Mouse (Mus musculus) lung, embryonic 15.5 days (tissue): ENCODE data around the gene Ebf1. TPM values are rescaled to one million over a fixed set of nuclear protein-coding genes. Genes with fewer than 3 reads are reported as not detected.

Experiments used
- ATAC-seq: fragments of 200-750 bp; cut with Nextera tagmentation; 2 replicates; pipeline ENCODE4 v1.8.0; 2017; ENCODE audit warnings: moderate number of reproducible peaks, borderline replicate concordance; ENCODE audit not compliant: low FRiP score, low TSS enrichment; ENCODE audit errors: extremely low read depth
- H3K27ac ChIP-seq: fragments of 300-500 bp; sonication (generic); 2 replicates; pipeline ENCODE4 v1.5.1; 2015; ENCODE audit warnings: moderate library complexity, mild to moderate bottlenecking, inconsistent platforms
- H3K27me3 ChIP-seq: fragments of 300-500 bp; sonication (generic); 2 replicates; pipeline ENCODE4 v1.6.1; 2015; ENCODE audit warnings: inconsistent platforms
- H3K36me3 ChIP-seq: fragments of 300-500 bp; sonication (generic); 2 replicates; pipeline ENCODE4 v1.6.1; 2015; ENCODE audit warnings: inconsistent platforms
- H3K4me1 ChIP-seq: fragments of 300-500 bp; sonication (generic); 2 replicates; pipeline ENCODE4 v1.6.1; 2015; ENCODE audit warnings: inconsistent platforms
- H3K4me2 ChIP-seq: fragments of 300-500 bp; sonication (generic); 2 replicates; pipeline ENCODE4 v1.6.1; 2015; ENCODE audit warnings: inconsistent platforms, mild to moderate bottlenecking, moderate library complexity
- H3K4me3 ChIP-seq: fragments of 300-500 bp; sonication (generic); 2 replicates; pipeline ENCODE4 v1.5.1; 2015; ENCODE audit warnings: mild to moderate bottlenecking, inconsistent platforms
- H3K9ac ChIP-seq: fragments of 300-500 bp; sonication (generic); 2 replicates; pipeline ENCODE4 v1.6.1; 2015; ENCODE audit warnings: inconsistent platforms
- H3K9me3 ChIP-seq: fragments of 300-500 bp; sonication (generic); 2 replicates; pipeline ENCODE4 v1.6.1; 2016; ENCODE audit warnings: inconsistent platforms
- WGBS: fragments of 180-500 bp; shearing (Covaris S2); methylation state at CpG from one replicate; pipeline ENCODE4 v1.1.7; 2015; 5-methylcytosine and 5-hydroxymethylcytosine counted together
- polyA plus RNA-seq: library from polyadenylated mRNA; unstranded; fragments of >200 nt; fragmentation: Nextera tagmentation; extraction: Ambion mirVana; gene quantifications from 2 replicates; pipeline ENCODE4 v1.2.1, GENCODE M21; 2015

Gene Ebf1
- polyA plus RNA-seq, 1 experiment from 2014 or later = 12.4 TPM

GRCm38 (mm10) chr11:44608646-44609045 lies 8.5 kb upstream of the Ebf1 start:
- H3K4me2 ChIP-seq = no peak overlapping the region
- no peaks in the 10 kb centered on the region for H3K36me3 ChIP-seq
- H3K9ac ChIP-seq = no peak overlapping the region
- H3K4me3 ChIP-seq = no peak overlapping the region
- no peak for ATAC-seq
- peaks cover 19% of the 10 kb centered on the region for H3K4me1 ChIP-seq
- no peak overlapping the region for H3K27ac ChIP-seq
- peaks cover 27% of the 10 kb centered on the region for H3K27me3 ChIP-seq
- WGBS = 79% methylated on average over 11 of the region's 11 CpGs
- no peaks in the 10 kb centered on the region for H3K9me3 ChIP-seq

- Histone ChIP-seq H3K9me3 (no peaks in the 10 kb centered on the region), H3K27me3 (peaks cover 49% of the 10 kb centered on the region), H3K9ac (no peak overlapping the region), H3K27ac (no peak overlapping the region), H3K4me3 (peak overlapping the region; percentile 21), H3K36me3 (no peaks in the 10 kb centered on the region), H3K4me1 (peaks cover 19% of the 10 kb centered on the region), H3K4me2 (peak overlapping the region; percentile 72)
- peak; percentile 63; the same call in 1 of the 2 replicates for ATAC-seq
- under 1% methylated on average over 45 of the region's 45 CpGs for WGBS
Observed at GRCm38 (mm10) chr11:44610971-44611781, 5.9 kb upstream of the Ebf1 start.

GRCm38 (mm10) chr11:44612156-44612555 lies 5.0 kb upstream of the Ebf1 start:
- Histone ChIP-seq H3K4me3 (no peak overlapping the region), H3K4me2 (peak overlapping the region; percentile 58; the same call in 1 of the 2 replicates), H3K27me3 (peaks cover 58% of the 10 kb centered on the region), H3K36me3 (no peaks in the 10 kb centered on the region), H3K4me1 (peaks cover 26% of the 10 kb centered on the region), H3K9me3 (no peaks in the 10 kb centered on the region), H3K9ac (no peak overlapping the region), H3K27ac (no peak overlapping the region)
- WGBS = 7% methylated on average over 10 of the region's 10 CpGs
- no peak for ATAC-seq

- H3K9me3 ChIP-seq = no peaks in the 10 kb centered on the region
- peak overlapping the region; percentile 58 for H3K4me2 ChIP-seq
- no peak overlapping the region for H3K9ac ChIP-seq
- no peak overlapping the region for H3K27ac ChIP-seq
- no peaks in the 10 kb centered on the region for H3K36me3 ChIP-seq
- peaks cover 60% of the 10 kb centered on the region for H3K27me3 ChIP-seq
- peaks cover 26% of the 10 kb centered on the region for H3K4me1 ChIP-seq
- no peak for ATAC-seq
- peak overlapping the region; percentile 28 for H3K4me3 ChIP-seq
- 2% methylated on average over 38 of the region's 38 CpGs for WGBS
Observed at GRCm38 (mm10) chr11:44612681-44613410, 4.3 kb upstream of the Ebf1 start.

- Histone ChIP-seq H3K36me3 (no peaks in the 10 kb centered on the region), H3K27me3 (peaks cover 65% of the 10 kb centered on the region), H3K9me3 (no peaks in the 10 kb centered on the region), H3K4me3 (peak overlapping the region; percentile 28), H3K4me2 (peak overlapping the region; percentile 58), H3K27ac (no peak overlapping the region), H3K9ac (no peak overlapping the region), H3K4me1 (peaks cover 30% of the 10 kb centered on the region)
- WGBS = 9% methylated on average over 14 of the region's 14 CpGs
- no peak for ATAC-seq
Observed at GRCm38 (mm10) chr11:44613411-44614180, 3.5 kb upstream of the Ebf1 start.

- no peak for ATAC-seq
Observed at GRCm38 (mm10) chr11:44616078-44616787, 884 bp upstream of the Ebf1 start.

GRCm38 (mm10) chr11:44617734-44618586 lies 843 bp downstream of the Ebf1 start:
- no peaks in the 10 kb centered on the region for H3K9me3 ChIP-seq
- peaks cover 82% of the 10 kb centered on the region for H3K27me3 ChIP-seq
- H3K4me2 ChIP-seq = peak overlapping the region; percentile 92
- under 1% methylated on average over 55 of the region's 55 CpGs for WGBS
- peak overlapping the region; percentile 55; the same call in 1 of the 2 replicates for H3K27ac ChIP-seq
- ATAC-seq = peak; percentile 29; the same call in 1 of the 2 replicates
- H3K4me1 ChIP-seq = peaks cover 26% of the 10 kb centered on the region
- H3K9ac ChIP-seq = peak overlapping the region; percentile 44
- peak overlapping the region; percentile 53 for H3K4me3 ChIP-seq
- no peaks in the 10 kb centered on the region for H3K36me3 ChIP-seq

More at GRCm38 (mm10) chr11:44616078-44616787, 884 bp upstream of the Ebf1 start:
- no peaks in the 10 kb centered on the region for H3K9me3 ChIP-seq
- peak overlapping the region; percentile 92 for H3K4me2 ChIP-seq
- no peak overlapping the region for H3K27ac ChIP-seq
- 10% methylated on average over 18 of the region's 18 CpGs for WGBS
- peaks cover 87% of the 10 kb centered on the region for H3K27me3 ChIP-seq
- no peaks in the 10 kb centered on the region for H3K36me3 ChIP-seq
- H3K4me1 ChIP-seq = peaks cover 36% of the 10 kb centered on the region
- 0 out of 2 replicates have a peak overlapping the region, but pooled peaks have one; percentile 5 for H3K9ac ChIP-seq
- H3K4me3 ChIP-seq = peak overlapping the region; percentile 53

- no peaks in the 10 kb centered on the region for H3K36me3 ChIP-seq
- H3K27ac ChIP-seq = no peak overlapping the region
- H3K4me3 ChIP-seq = peak overlapping the region; percentile 53
- 4% methylated on average over 15 of the region's 15 CpGs for WGBS
- no peaks in the 10 kb centered on the region for H3K9me3 ChIP-seq
- peak overlapping the region; percentile 13; the same call in 1 of the 2 replicates for H3K9ac ChIP-seq
- ATAC-seq = no peak
- peaks cover 71% of the 10 kb centered on the region for H3K27me3 ChIP-seq
- peak overlapping the region; percentile 49 for H3K4me2 ChIP-seq
- H3K4me1 ChIP-seq = peaks cover 20% of the 10 kb centered on the region
Observed at GRCm38 (mm10) chr11:44619131-44619886, 2.2 kb downstream of the Ebf1 start.

- Histone ChIP-seq H3K4me3 (peak overlapping the region; percentile 53), H3K27me3 (peaks cover 73% of the 10 kb centered on the region), H3K4me1 (peaks cover 20% of the 10 kb centered on the region), H3K27ac (peak overlapping the region; percentile 4; the same call in 1 of the 2 replicates), H3K4me2 (peak overlapping the region; percentile 49), H3K36me3 (no peaks in the 10 kb centered on the region), H3K9ac (peak overlapping the region; percentile 13; the same call in 1 of the 2 replicates), H3K9me3 (no peaks in the 10 kb centered on the region)
- WGBS = 10% methylated on average over 41 of the region's 41 CpGs
- ATAC-seq = no peak
Observed at GRCm38 (mm10) chr11:44619887-44620693, 3.0 kb downstream of the Ebf1 start.
